ENCODE assay signal across 1 mouse cellular context in genomic region chr17:45628885-45629855, GRCm38 (mm10).
A peak's percentile ranks its signal among the peaks of the same experiment; 100 is the strongest.
TF ChIP-seq lines count a peak whose summit lies in the region.

No protein-coding gene starts in this region.

TF ChIP-seq in MEL, 35 proteins besides CTCF, POLR2A, EP300 and RAD21:
- 0 out of 2 replicates have a peak, but pooled peaks have one; percentile 25 for TF ChIP-seq MXI1 (IDR thresholded peaks at IDR 0.05; ENCODE audit: low read depth, low read length)
- no peak for TF ChIP-seq MEF2A (IDR thresholded peaks at IDR 0.05; ENCODE audit: extremely low read depth, insufficient replicate concordance, low read depth, low read length, poor library complexity, severe bottlenecking)
- TF ChIP-seq TCF12 (IDR thresholded peaks at IDR 0.05; ENCODE audit: low read depth, low read length), result 0 out of 2 replicates have a peak, but pooled peaks have one; percentile 32
- no peak for TF ChIP-seq POLR2AphosphoS2 (IDR thresholded peaks at IDR 0.05; ENCODE audit: low read length)
- TF ChIP-seq NRF1 (IDR thresholded peaks at IDR 0.05; ENCODE audit: insufficient read depth, low read depth, low read length, poor library complexity, severe bottlenecking), result no peak
- TF ChIP-seq BHLHE40 (IDR thresholded peaks at IDR 0.05; ENCODE audit: borderline replicate concordance, low read depth, low read length), result peak; percentile 96
- TF ChIP-seq ZMIZ1 (IDR thresholded peaks at IDR 0.05; ENCODE audit: low read depth, low read length), result no peak
- no peak for TF ChIP-seq NELFE (IDR thresholded peaks at IDR 0.05; ENCODE audit: low read depth, low read length)
- TF ChIP-seq CHD2 (IDR thresholded peaks at IDR 0.05; ENCODE audit: low read length), result no peak
- TF ChIP-seq MAZ (IDR thresholded peaks at IDR 0.05; ENCODE audit: low read depth, low read length), result no peak
- no peak for TF ChIP-seq ZC3H11A (IDR thresholded peaks at IDR 0.05; ENCODE audit: low read depth, low read length)
- TF ChIP-seq SIN3A (IDR thresholded peaks at IDR 0.05; ENCODE audit: low read length), result peak; percentile 71
- TF ChIP-seq CHD1 (IDR thresholded peaks at IDR 0.05; ENCODE audit: low read depth, low read length), result no peak
- peak; percentile 40; the same call in 1 of the 2 replicates for TF ChIP-seq HCFC1 (IDR thresholded peaks at IDR 0.05; ENCODE audit: low read depth, low read length)
- TF ChIP-seq ETS1 (IDR thresholded peaks at IDR 0.05; ENCODE audit: low read depth, low read length), result peak; percentile 77
- TF ChIP-seq MYC (IDR thresholded peaks at IDR 0.05; ENCODE audit: low read depth, low read length), result no peak
- peak; percentile 95 for TF ChIP-seq GATA1 (IDR thresholded peaks at IDR 0.05; ENCODE audit: low read depth, low read length)
- no peak for TF ChIP-seq ZKSCAN1 (IDR thresholded peaks at IDR 0.05; ENCODE audit: low read depth, low read length)
- TF ChIP-seq MAX (IDR thresholded peaks at IDR 0.05; ENCODE audit: low read length), result no peak
- no peak for TF ChIP-seq TAL1 (IDR thresholded peaks at IDR 0.05; ENCODE audit: low read length)
- TF ChIP-seq USF2 (IDR thresholded peaks at IDR 0.05; ENCODE audit: borderline replicate concordance in 1 of 2, insufficient read depth in 1 of 2, low read depth in 1 of 2, low read length in 2 of 2), result no peak
- 0 out of 2 replicates have a peak, but pooled peaks have one; percentile 6 for TF ChIP-seq USF1 (IDR thresholded peaks at IDR 0.05; ENCODE audit: low read depth, low read length)
- no peak for TF ChIP-seq ZNF384 (IDR thresholded peaks at IDR 0.05; ENCODE audit: low read depth, low read length)
- no peak for TF ChIP-seq KAT2A (conservative IDR thresholded peaks at IDR 0.05; ENCODE audit: low read depth, low read length)
- TF ChIP-seq JUND (IDR thresholded peaks at IDR 0.05; ENCODE audit: low read depth, low read length), result no peak
- TF ChIP-seq UBTF (IDR thresholded peaks at IDR 0.05; ENCODE audit: borderline replicate concordance, insufficient read depth, low read depth, low read length), result no peak
- peak; percentile 50; the same call in 1 of the 2 replicates for TF ChIP-seq ELF1 (IDR thresholded peaks at IDR 0.05; ENCODE audit: low read depth, low read length)
- TF ChIP-seq GABPA (IDR thresholded peaks at IDR 0.05; ENCODE audit: low read depth, low read length), result no peak
- peak; percentile 96 for TF ChIP-seq RCOR1 (IDR thresholded peaks at IDR 0.05; ENCODE audit: low read depth, low read length)
